Mouse (Mus musculus): ENCODE results near the gene Armh2. TPM values are rescaled to one million over a fixed set of nuclear protein-coding genes. Genes with fewer than 3 reads are reported as not detected.
A peak's percentile ranks its signal among the peaks of the same experiment; 100 is the strongest.

Armh2 gene
- not detected in 2 replicates for polyA plus RNA-seq (2015; fragmentation: Nextera tagmentation; extraction: Ambion mirVana)

DNA sequence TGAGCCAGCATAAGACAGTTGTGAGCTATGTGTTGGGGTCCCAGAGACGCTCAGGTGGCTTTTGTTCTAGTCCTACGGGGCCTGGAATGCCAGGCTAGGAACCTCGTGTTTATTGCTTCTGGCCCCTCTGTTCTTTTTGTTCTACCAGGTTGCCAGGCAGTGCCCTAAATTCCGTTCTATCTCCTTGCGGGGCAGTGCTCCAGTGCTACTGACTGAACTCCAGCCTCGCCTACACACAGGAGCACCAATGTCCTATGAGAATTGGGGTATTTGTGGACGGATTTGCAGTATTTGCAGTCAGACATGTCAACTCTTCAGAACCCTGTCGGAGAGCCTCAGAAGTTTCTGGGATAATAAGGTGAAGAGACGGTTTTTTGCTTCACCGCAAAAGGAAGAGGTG is at the start of gene Armh2:
Armh2 (plus strand) TSS at position 205 of the 400 bp plus-strand sequence.
- Histone ChIP-seq H3K36me3 (no peaks in the 10 kb centered on the region), H3K27me3 (no peaks in the 10 kb centered on the region), H3K4me3 (replicated peaks) (no peak within 1 kb of the TSS), H3K9me3 (no peaks in the 10 kb centered on the region), H3K9ac (replicated peaks) (no peak within 1 kb of the TSS), H3K4me1 (replicated peaks) (no peaks in the 10 kb centered on the region), H3K4me2 (replicated peaks) (no peak within 1 kb of the TSS), H3K27ac (no peak within 1 kb of the TSS)
- ATAC-seq = no peak
- 86% methylated on average over 10 of the region's 10 CpGs for WGBS

DNA sequence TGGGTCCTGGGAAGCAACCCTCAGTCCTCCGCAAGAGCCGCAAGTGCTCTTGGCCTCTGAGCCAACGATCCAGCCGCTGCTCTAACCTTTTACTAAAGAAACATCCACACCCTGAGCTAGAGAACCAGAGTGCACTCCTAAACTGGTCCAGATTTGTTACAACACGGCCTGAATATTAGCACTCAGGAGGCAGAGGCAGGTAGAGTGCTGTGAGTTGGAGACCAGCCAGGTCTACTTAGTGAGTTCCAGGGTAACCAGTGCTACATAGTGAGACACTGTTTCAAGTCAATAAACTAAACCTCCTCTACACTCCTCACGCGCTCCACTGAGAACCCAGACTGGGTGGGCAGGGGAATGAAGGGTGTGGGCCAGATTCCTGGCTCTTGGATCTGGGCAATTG is 47.7 kb upstream of the Armh2 start:
- no peak overlapping the region for H3K27ac ChIP-seq
- no peak overlapping the region for H3K9ac ChIP-seq (replicated peaks)
- no peaks in the 10 kb centered on the region for H3K4me1 ChIP-seq (replicated peaks)
- no peak overlapping the region for H3K4me3 ChIP-seq (replicated peaks)
- no peak overlapping the region for H3K4me2 ChIP-seq (replicated peaks)
- 89% methylated on average over 7 of the region's 7 CpGs for WGBS
- peaks cover 29% of the 10 kb centered on the region for H3K36me3 ChIP-seq
- no peak for ATAC-seq
- H3K9me3 ChIP-seq = no peaks in the 10 kb centered on the region
- 0 out of 2 replicates have a peak, but pooled peaks cover 1% of the 10 kb centered on the region for H3K27me3 ChIP-seq

DNA sequence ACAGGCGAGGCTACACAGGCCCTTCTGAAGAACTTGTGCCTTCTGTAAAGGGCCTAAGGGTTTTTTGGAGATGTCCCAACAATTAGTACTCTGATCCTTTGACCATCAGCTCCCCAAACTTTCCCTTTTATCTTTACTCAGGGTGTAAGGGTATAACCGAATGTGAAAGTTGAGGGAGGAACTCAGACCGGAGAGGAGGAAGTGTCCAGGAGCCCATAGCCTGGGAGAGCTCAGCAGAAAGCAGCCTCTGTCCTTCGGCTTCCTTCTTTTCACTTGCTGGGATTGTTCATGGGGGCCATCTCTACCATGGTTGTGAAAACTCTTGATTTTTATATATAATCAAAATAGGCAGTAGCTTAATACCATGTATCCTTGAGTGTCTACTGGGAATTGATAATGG is 42.3 kb upstream of the Armh2 start:
- Histone ChIP-seq H3K9me3 (no peaks in the 10 kb centered on the region), H3K4me2 (replicated peaks) (no peak overlapping the region), H3K36me3 (peaks cover 42% of the 10 kb centered on the region), H3K9ac (replicated peaks) (no peak overlapping the region), H3K4me3 (replicated peaks) (no peak overlapping the region), H3K27me3 (no peaks in the 10 kb centered on the region), H3K27ac (no peak overlapping the region), H3K4me1 (replicated peaks) (no peaks in the 10 kb centered on the region)
- 94% methylated on average over 4 of the region's 4 CpGs for WGBS
- no peak for ATAC-seq

DNA sequence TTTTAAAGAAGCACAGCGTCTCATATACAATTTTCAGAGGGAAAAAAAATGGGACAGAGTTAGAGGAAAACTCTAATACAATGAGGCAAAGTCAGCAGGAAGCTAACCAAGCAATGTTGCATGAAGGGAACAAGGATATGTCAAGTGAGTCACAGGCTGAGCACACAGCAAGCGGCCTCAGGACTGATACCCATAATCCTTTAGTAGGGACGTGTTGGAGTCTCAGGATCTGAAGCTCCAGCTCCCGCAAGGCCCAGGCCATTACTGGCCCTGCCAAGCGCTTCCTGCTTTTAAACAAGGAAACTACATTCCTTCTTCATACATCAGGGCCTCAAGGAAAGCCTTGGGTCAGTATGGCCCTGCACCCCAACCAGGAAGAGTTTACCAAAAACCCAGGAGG is 38.9 kb upstream of the Armh2 start:
- Histone ChIP-seq H3K9ac (replicated peaks) (no peak overlapping the region), H3K4me3 (replicated peaks) (no peak overlapping the region), H3K4me2 (replicated peaks) (no peak overlapping the region), H3K27ac (no peak overlapping the region), H3K9me3 (no peaks in the 10 kb centered on the region), H3K27me3 (no peaks in the 10 kb centered on the region), H3K4me1 (replicated peaks) (no peaks in the 10 kb centered on the region), H3K36me3 (peaks cover 34% of the 10 kb centered on the region)
- WGBS = 87% methylated on average over 5 of the region's 5 CpGs
- no peak for ATAC-seq

DNA sequence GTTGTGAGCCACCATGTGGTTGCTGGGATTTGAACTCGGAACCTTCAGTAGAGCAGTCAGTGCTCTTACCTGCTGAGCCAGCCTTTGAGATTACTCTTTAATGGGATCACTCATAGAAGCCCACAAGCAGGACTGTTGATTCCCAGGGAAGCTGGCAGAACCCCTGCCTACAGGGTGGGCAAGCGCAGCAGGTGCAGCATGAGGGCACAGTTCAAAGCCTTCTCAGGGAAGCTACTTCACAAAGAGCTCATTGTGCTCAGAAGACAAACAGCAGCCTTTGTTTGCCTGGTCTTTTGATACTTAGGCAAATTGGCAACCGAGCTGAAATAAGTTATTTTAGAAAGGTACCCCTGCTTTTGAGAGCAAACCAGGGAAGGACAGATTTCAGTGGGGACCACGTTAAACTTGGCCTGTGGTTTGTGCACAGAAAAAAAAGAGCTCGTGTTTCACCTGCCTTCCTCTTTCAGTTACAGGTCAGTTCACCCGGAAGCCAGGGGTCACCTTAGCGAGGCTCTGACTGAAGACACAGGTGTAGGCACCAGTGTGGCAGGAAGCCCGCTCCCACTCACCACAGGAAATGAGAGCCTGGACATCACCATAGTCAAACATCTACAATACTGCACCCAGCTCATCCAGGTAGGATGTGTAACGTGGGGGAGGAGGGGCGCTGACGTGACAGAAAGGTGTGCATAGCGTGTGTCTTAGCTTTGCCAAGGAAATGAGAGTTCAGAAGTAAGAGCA is 31.2 kb upstream of the Armh2 start:
- no peak overlapping the region for H3K9ac ChIP-seq (replicated peaks)
- H3K27me3 ChIP-seq = no peaks in the 10 kb centered on the region
- H3K4me1 ChIP-seq (replicated peaks) = peaks cover 6% of the 10 kb centered on the region; the same call in 1 of the 2 replicates
- peaks cover 24% of the 10 kb centered on the region for H3K36me3 ChIP-seq
- no peak overlapping the region for H3K4me3 ChIP-seq (replicated peaks)
- no peak overlapping the region for H3K27ac ChIP-seq
- no peaks in the 10 kb centered on the region for H3K9me3 ChIP-seq
- ATAC-seq = no peak
- WGBS = 74% methylated on average over 12 of the region's 12 CpGs
- H3K4me2 ChIP-seq (replicated peaks) = no peak overlapping the region

DNA sequence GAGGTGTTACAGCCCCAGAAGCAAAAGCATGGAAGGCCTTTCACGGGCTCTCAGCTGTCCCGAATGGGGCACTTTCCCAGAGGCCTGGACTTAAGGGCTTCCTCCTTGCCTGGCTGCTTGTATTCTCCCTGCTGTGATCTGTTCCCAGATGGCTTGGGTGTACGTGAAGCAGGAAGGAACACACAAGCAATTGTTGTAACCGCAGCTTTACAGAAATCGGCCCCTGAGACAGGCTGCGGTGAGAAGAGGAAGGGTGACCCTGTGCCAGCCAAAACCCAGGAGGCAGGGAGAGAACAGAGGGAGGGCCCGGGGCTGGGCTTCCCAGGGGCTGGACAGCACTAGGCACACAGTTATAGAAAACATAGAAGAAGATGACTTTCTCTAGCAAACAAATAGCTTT is 30.1 kb upstream of the Armh2 start:
- Histone ChIP-seq H3K27ac (no peak overlapping the region), H3K9me3 (no peaks in the 10 kb centered on the region), H3K27me3 (no peaks in the 10 kb centered on the region), H3K4me1 (replicated peaks) (peaks cover 13% of the 10 kb centered on the region; the same call in 1 of the 2 replicates), H3K4me2 (replicated peaks) (no peak overlapping the region), H3K36me3 (peaks cover 29% of the 10 kb centered on the region), H3K4me3 (replicated peaks) (no peak overlapping the region), H3K9ac (replicated peaks) (no peak overlapping the region)
- ATAC-seq = no peak
- WGBS = 67% methylated on average over 7 of the region's 7 CpGs

DNA sequence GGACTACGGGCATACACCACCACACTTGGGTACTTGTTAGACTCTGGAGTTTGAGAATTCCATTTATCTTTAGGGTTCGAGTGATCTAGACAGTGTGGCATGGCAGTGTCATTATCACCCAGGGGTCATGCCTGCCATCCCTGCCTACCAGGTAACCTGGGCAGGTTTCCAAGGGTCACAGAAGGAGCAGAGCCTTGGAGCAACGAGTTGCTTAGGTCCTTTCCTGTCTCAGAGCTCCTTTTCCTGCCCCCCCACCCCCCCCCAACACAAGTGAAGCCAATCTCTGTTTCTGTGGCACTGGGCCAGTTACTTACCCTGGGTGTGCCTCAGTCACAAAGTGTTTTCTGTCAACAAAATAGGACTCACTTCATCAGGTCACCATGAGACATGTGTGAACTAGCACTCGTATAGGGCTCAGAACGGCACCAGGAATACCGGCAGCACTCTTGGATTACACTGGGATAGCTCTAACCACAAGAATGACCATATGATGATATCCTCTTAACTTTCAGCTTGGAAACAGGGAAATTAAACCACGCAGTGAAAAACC is 28.4 kb upstream of the Armh2 start:
- Histone ChIP-seq H3K4me3 (replicated peaks) (no peak overlapping the region), H3K27ac (no peak overlapping the region), H3K4me2 (replicated peaks) (no peak overlapping the region), H3K36me3 (peaks cover 34% of the 10 kb centered on the region), H3K9ac (replicated peaks) (no peak overlapping the region), H3K9me3 (no peaks in the 10 kb centered on the region), H3K4me1 (replicated peaks) (peaks cover 13% of the 10 kb centered on the region; the same call in 1 of the 2 replicates), H3K27me3 (no peaks in the 10 kb centered on the region)
- WGBS = 90% methylated on average over 7 of the region's 7 CpGs
- ATAC-seq = no peak

DNA sequence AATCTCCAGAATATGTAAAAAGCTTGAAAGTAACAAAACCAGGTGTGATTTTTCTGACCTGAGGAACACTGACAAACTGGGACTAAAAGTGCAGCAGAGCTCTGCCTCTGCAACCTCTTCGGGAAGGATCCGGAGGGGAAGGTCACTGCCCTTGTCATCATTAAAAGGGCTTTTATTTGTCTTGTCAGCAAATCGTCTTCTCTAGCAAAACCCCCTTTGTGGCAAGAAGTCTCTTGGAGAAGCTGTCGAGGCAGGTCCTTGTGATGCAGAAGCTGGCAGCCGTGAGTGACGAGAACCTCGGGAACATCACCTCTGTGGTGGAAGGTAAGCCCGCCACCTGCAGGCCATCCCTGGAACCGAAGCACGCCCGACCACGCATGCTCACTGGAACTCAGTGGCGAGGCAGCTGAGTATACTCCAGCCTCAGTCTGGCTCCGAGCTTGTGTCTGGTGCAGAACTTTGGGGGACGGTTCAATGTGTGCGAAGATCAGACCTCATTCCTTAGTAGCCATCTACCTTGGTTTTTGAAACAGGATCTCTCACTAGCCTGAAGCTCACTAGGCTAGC is 27.5 kb upstream of the Armh2 start:
- Histone ChIP-seq H3K4me1 (replicated peaks) (peaks cover 13% of the 10 kb centered on the region; the same call in 1 of the 2 replicates), H3K4me2 (replicated peaks) (peak overlapping the region; percentile 34), H3K27me3 (no peaks in the 10 kb centered on the region), H3K9me3 (no peaks in the 10 kb centered on the region), H3K4me3 (replicated peaks) (no peak overlapping the region), H3K27ac (no peak overlapping the region), H3K9ac (replicated peaks) (no peak overlapping the region), H3K36me3 (peaks cover 43% of the 10 kb centered on the region)
- ATAC-seq = peak; percentile 81
- WGBS = 8% methylated on average over 16 of the region's 16 CpGs

DNA sequence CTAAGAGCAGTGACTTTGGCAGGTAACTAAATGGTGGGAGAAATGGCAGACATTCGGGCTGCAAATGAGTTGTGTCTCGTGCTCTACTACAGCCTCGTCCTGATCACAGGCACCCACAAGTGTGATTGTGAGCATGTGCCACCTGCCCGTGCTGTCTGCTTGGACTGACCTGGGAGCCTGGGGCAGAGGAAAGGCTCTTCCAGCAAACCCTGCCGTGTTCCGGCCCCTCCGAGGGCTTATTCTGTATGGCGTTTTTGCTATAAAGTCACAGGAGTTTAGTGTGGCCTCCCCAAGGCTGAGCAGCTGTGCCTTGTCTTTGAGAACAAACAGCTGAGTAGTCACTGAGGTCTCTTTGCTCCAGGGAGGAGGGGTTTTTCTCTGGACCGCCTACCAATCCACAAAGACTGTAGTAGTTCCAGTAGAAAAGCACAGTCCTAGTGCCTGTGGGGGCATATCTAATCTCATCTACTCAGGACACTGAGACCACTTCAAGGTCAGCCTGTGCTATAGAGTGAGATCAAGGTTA is 26.6 kb upstream of the Armh2 start:
- no peak overlapping the region for H3K27ac ChIP-seq
- WGBS = 71% methylated on average over 9 of the region's 9 CpGs
- no peaks in the 10 kb centered on the region for H3K9me3 ChIP-seq
- H3K36me3 ChIP-seq = peaks cover 50% of the 10 kb centered on the region
- no peak overlapping the region for H3K9ac ChIP-seq (replicated peaks)
- peaks cover 13% of the 10 kb centered on the region; the same call in 1 of the 2 replicates for H3K4me1 ChIP-seq (replicated peaks)
- ATAC-seq = peak; percentile 28; the same call in 1 of the 2 replicates
- H3K4me3 ChIP-seq (replicated peaks) = no peak overlapping the region
- H3K4me2 ChIP-seq (replicated peaks) = no peak overlapping the region
- H3K27me3 ChIP-seq = no peaks in the 10 kb centered on the region

DNA sequence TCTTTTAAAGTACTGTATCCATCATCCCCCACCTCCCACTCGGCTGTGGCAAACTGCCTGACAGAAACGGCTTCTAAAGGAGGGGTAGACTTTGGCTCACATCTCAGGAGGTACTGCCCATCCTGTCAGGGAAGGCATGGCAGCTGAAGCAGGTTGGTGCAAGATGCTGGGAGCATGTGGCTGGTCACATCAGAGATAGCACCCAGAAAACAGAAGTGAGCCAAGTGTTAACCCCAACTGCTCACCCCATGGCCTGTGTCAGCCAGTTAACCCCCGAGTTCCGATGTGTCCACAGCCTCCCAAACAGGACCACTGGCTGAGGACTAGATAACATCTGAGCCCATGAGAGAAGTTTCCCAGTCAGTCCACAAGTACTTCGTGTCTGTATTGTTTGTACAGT is 25.4 kb upstream of the Armh2 start:
- Histone ChIP-seq H3K4me2 (replicated peaks) (no peak overlapping the region), H3K9me3 (no peaks in the 10 kb centered on the region), H3K36me3 (peaks cover 47% of the 10 kb centered on the region), H3K4me1 (replicated peaks) (peaks cover 13% of the 10 kb centered on the region; the same call in 1 of the 2 replicates), H3K9ac (replicated peaks) (no peak overlapping the region), H3K4me3 (replicated peaks) (no peak overlapping the region), H3K27me3 (no peaks in the 10 kb centered on the region), H3K27ac (0 out of 2 replicates have a peak overlapping the region, but pooled peaks have one; percentile 11)
- WGBS = 57% methylated on average over 5 of the region's 5 CpGs
- no peak for ATAC-seq

DNA sequence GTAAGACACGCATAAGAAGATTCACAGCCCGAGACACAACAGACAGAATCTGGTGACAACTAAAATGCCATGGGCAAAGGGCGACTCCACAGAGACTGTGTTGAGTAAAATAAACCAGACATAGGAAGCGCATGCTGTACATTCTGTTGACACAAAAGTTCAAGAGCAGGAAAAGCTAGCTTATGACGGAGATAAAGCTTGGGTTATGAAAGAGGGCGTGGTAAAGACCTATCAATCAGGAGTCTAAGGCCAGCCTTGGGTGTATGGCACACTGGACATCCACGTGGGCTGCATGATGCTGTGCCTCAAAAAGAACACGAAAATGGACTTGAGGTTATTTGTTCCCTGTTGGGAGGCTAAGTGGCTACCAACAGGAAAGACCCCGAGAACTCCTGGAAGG is 24.6 kb upstream of the Armh2 start:
- no peak overlapping the region for H3K27ac ChIP-seq
- WGBS = 87% methylated on average over 9 of the region's 9 CpGs

DNA sequence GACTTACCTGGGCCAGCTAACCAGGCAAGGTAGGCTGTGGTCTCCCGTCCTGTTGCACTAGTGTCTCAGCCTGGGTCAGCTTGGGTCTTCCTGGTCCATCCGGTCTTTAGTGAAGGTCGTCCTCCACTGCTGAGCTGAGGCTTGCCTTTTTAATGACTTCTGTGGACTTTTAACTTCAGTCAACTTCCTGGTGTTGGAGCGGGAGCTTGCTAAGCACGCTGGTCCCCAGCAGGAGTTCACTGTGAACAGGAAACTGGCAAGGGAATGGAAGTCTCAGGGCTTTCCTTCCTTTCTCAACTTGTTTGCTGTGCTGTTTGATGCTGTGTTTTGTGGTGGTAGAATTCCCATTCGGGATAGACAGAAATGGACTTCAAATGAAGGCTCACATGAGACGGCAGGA is 23.4 kb upstream of the Armh2 start:
- Histone ChIP-seq H3K27me3 (no peaks in the 10 kb centered on the region), H3K9ac (replicated peaks) (no peak overlapping the region), H3K27ac (no peak overlapping the region), H3K4me2 (replicated peaks) (no peak overlapping the region), H3K9me3 (no peaks in the 10 kb centered on the region), H3K4me1 (replicated peaks) (peaks cover 13% of the 10 kb centered on the region; the same call in 1 of the 2 replicates), H3K36me3 (peaks cover 38% of the 10 kb centered on the region), H3K4me3 (replicated peaks) (no peak overlapping the region)
- 82% methylated on average over 7 of the region's 7 CpGs for WGBS
- ATAC-seq = no peak

More for the DNA sequence above, 24.6 kb upstream of the Armh2 start:
- Histone ChIP-seq H3K9ac (replicated peaks) (no peak overlapping the region), H3K4me1 (replicated peaks) (peaks cover 13% of the 10 kb centered on the region; the same call in 1 of the 2 replicates), H3K9me3 (no peaks in the 10 kb centered on the region), H3K36me3 (peaks cover 39% of the 10 kb centered on the region), H3K4me3 (replicated peaks) (no peak overlapping the region), H3K4me2 (replicated peaks) (no peak overlapping the region), H3K27me3 (no peaks in the 10 kb centered on the region)
- ATAC-seq = no peak
